Mouse (Mus musculus): ENCODE data around the gene Ppy. TPM values are rescaled to one million over a fixed set of nuclear protein-coding genes. Genes with fewer than 3 reads are reported as not detected.
A peak's percentile ranks its signal among the peaks of the same experiment; 100 is the strongest.

The Ppy gene
- polyA plus RNA-seq, 1 experiment from 2014 or later = not detected

DNA sequence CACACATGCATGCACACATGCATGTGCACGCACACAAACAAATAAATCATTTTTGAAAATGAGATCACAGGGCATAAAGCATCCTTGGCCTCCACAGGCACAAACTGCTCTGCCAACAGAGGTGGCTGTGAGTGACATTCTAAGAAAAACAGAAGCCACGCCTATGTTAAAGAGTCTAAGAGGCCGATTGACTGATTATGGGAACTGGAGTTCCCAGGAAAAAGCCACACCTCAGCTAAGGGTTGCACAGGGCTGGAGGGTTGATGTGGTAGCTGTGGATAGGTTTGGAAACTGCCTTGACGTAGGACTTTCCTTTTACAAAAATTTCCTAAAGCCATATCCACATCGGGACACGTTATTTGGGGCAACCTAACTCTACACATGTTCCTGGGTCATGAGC lies 16.3 kb upstream of the Ppy start:
- ATAC-seq (replicated peaks) = no peak
- H3K27me3 ChIP-seq (replicated peaks) = no peaks in the 10 kb centered on the region
- H3K4me2 ChIP-seq = no peak overlapping the region
- H3K9me3 ChIP-seq = no peaks in the 10 kb centered on the region
- 86% methylated on average over 6 of the region's 6 CpGs for WGBS
- H3K4me3 ChIP-seq = no peak overlapping the region
- no peaks in the 10 kb centered on the region for H3K4me1 ChIP-seq
- no peaks in the 10 kb centered on the region for H3K36me3 ChIP-seq (replicated peaks)
- no peak overlapping the region for H3K27ac ChIP-seq
- H3K9ac ChIP-seq = no peak overlapping the region

DNA sequence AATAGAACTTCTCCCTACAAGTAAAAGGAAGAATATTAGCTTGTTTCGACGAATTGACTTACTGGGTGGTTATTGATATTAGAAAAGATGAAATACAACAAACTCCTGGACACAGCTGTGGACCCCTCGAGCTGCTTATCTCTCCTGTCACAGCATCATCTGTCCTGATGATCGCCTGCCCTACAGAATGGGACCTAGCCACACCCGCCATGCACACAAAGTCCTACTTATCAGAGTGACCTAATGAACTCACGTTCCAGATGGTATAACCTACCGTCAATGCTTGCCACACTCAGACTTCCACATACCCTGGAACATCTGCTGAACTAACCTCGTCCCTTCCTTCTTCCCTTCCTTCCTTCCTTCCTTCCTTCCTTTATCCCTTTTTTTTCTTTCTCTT lies 15.1 kb upstream of the Ppy start:
- H3K9me3 ChIP-seq = no peaks in the 10 kb centered on the region
- no peak overlapping the region for H3K27ac ChIP-seq
- no peaks in the 10 kb centered on the region for H3K4me1 ChIP-seq
- 79% methylated on average over 8 of the region's 8 CpGs for WGBS
- no peak overlapping the region for H3K4me3 ChIP-seq
- H3K36me3 ChIP-seq (replicated peaks) = no peaks in the 10 kb centered on the region
- no peaks in the 10 kb centered on the region for H3K27me3 ChIP-seq (replicated peaks)
- H3K4me2 ChIP-seq = no peak overlapping the region
- no peak overlapping the region for H3K9ac ChIP-seq
- no peak for ATAC-seq (replicated peaks)

DNA sequence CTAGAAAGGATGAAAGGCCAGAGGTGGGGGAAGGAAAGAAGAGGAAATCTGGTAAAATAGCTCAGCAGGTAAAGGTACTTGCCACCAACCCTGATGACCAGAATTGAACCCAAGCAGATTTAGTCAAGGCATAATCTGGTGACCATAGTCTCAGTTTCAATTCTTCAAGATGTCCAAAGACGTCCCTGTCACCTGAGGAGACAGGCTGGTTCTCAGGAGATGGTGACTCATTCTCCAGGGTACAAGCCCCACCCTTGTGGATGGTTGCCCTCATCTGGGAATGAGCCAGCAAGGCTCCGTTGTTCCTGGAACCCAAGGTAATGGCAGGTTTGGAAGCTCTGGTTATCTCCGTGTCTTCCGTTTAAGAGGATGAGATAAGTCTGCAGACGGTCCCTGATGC lies 10.5 kb upstream of the Ppy start:
- WGBS = 88% methylated on average over 5 of the region's 5 CpGs

DNA sequence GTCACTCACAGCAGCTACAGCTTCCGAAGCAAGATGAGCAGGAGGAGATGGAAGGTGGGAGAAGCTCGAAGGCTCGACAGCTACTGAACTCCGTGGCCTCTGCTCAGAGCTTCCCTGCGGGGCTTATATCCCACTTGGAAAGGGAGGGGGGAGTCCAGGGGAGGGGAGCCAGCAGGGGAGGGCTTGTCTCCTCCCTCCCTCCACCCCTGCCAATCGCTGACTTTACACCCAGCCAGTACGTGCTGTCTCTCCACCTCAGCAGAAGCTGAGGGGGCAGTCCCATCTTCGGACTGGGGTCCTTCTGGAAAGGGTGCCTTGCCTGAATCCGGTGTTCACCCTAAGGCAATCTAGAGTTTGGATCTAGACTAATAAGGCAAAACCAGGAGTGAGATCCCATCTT lies 6.6 kb upstream of the Ppy start, which contains the start of gene Pyy:
Gene Pyy (minus strand): TSS at position 101 of the 400 bp plus-strand sequence.
- Histone ChIP-seq H3K36me3 (replicated peaks) (no peaks in the 10 kb centered on the region), H3K9me3 (no peaks in the 10 kb centered on the region), H3K27me3 (replicated peaks) (peaks cover 60% of the 10 kb centered on the region), H3K9ac (no peak within 1 kb of the TSS), H3K4me2 (peak within 1 kb of the TSS; percentile 13; the same call in 1 of the 2 replicates), H3K27ac (no peak within 1 kb of the TSS), H3K4me3 (no peak within 1 kb of the TSS), H3K4me1 (peaks cover 3% of the 10 kb centered on the region; the same call in 1 of the 2 replicates)
- ATAC-seq (replicated peaks) = no peak
- 14% methylated on average over 9 of the region's 9 CpGs for WGBS

More for the DNA sequence above, 10.5 kb upstream of the Ppy start:
- H3K4me3 ChIP-seq = no peak overlapping the region
- H3K27me3 ChIP-seq (replicated peaks) = peaks cover 28% of the 10 kb centered on the region
- ATAC-seq (replicated peaks) = no peak
- no peak overlapping the region for H3K9ac ChIP-seq
- no peaks in the 10 kb centered on the region for H3K9me3 ChIP-seq
- H3K36me3 ChIP-seq (replicated peaks) = no peaks in the 10 kb centered on the region
- H3K4me1 ChIP-seq = peaks cover 3% of the 10 kb centered on the region; the same call in 1 of the 2 replicates
- no peak overlapping the region for H3K4me2 ChIP-seq
- no peak overlapping the region for H3K27ac ChIP-seq

DNA sequence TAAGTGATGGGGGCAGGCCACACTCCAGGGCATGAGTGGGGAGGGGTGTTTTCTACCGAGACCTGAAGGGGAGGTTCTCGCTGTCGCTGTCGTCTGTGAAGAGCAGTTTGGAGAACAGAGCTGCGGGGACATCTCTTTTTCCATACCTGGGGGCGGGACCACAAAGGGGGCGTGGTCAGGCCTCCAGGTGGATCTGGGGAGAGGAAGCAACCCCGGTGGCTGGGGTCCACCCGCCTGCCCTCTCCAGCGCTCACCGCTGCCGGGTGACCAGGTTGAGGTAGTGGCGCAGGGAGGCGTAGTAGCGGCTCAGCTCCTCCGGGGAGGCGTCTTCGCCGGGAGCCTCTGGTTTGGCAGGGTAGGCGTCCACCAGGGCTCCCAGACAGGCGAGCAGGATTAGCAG lies 5.8 kb upstream of the Ppy start:
- WGBS = 3% methylated on average over 21 of the region's 21 CpGs
- H3K4me2 ChIP-seq = peak overlapping the region; percentile 13; the same call in 1 of the 2 replicates
- no peak overlapping the region for H3K9ac ChIP-seq
- no peaks in the 10 kb centered on the region for H3K36me3 ChIP-seq (replicated peaks)
- ATAC-seq (replicated peaks) = no peak
- H3K4me3 ChIP-seq = no peak overlapping the region
- peaks cover 64% of the 10 kb centered on the region for H3K27me3 ChIP-seq (replicated peaks)
- no peak overlapping the region for H3K27ac ChIP-seq
- no peaks in the 10 kb centered on the region for H3K9me3 ChIP-seq
- peaks cover 3% of the 10 kb centered on the region; the same call in 1 of the 2 replicates for H3K4me1 ChIP-seq

DNA sequence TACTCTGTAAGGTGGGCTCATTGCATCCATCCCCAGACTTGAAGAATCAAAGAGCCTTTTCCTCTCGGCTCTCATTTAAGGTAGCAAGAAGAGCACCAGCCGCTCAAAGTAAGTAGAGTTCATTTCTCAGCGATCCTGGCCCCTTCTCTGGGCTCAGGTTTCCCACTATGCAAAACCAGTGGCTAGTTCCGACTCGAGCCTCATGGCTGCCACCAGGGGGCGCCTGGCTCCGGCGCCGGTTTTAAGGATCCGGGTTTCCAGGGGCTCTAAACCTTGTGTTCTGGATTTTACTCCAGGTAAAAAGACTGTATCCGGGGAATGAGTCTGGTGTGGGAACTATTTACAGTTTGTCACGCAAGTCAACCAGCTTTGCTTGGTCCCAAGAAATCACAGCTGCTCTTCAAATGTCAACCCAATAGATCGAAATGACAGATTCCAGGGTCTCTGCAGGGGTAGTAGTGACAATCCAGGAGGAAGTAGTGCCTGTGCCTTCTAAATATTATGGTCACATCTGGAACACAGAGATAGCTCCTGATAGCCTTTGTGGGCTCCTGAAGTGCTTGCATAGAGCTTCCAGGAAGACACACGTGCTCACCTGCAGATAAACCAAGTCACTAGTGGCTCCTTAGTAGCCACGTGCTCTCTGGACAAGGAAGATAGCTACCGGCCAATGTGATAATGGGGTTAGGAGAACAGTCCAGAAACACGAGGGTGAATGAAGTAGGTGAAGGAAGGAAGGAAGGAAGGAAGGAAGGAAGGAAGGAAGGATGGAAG lies 1.6 kb upstream of the Ppy start:
- Histone ChIP-seq H3K27ac (no peak overlapping the region), H3K4me2 (no peak overlapping the region), H3K36me3 (replicated peaks) (no peaks in the 10 kb centered on the region), H3K9ac (no peak overlapping the region), H3K4me3 (no peak overlapping the region), H3K27me3 (replicated peaks) (peaks cover 57% of the 10 kb centered on the region), H3K9me3 (no peaks in the 10 kb centered on the region), H3K4me1 (peaks cover 3% of the 10 kb centered on the region; the same call in 1 of the 2 replicates)
- WGBS = 19% methylated on average over 17 of the region's 17 CpGs
- ATAC-seq (replicated peaks) = no peak

DNA sequence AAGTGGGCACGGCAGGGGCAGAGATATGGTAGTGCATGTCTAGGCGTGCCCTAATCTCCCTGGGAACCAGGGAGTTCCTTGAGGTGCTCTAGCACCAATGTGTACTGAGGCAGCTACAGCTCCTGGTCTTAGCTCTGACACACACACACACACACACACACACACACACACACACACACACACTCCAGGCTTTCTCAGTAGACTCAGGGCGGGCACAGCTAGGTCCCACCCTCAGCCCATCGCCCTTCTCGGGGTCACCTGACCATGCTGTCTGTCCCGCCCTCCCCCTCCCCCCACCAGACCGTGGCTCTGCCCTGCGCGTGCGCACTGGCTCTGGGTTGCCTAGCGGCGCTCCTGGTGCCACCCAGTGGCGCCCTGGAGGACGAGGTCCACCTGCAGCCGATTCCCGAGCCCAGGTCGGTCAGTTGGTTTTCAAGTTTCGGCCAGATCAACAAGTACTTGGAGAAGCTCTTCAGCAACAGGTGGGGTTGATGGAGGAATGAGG lies 4.2 kb downstream of the Ppy start:
- Histone ChIP-seq H3K4me3 (peak overlapping the region; percentile 26), H3K9ac (0 out of 2 replicates have a peak overlapping the region, but pooled peaks have one; percentile 19), H3K9me3 (no peaks in the 10 kb centered on the region), H3K27ac (no peak overlapping the region), H3K4me1 (peaks cover 13% of the 10 kb centered on the region), H3K27me3 (replicated peaks) (peaks cover 9% of the 10 kb centered on the region), H3K4me2 (peak overlapping the region; percentile 53), H3K36me3 (replicated peaks) (no peaks in the 10 kb centered on the region)
- ATAC-seq (replicated peaks) = peak; percentile 92
- 5% methylated on average over 18 of the region's 18 CpGs for WGBS

DNA sequence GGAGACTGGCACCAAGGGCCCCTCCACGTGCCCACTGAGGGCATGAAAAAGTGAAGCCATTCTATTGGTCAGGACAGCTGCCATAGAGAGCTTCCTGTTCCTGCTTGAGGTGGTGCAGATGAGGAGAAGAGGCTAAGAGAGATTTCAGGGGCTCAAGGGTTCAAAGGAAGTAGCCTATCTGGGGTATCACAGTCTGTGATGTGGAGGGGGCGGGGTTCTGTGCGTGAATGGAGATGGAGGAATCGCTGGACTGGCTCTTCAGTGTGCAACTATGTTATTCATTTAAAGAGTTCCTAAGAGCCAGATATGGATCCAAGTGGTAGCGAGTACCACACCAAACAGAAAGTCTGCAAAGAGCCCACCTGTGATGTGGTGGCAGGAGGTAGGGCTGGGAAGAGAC lies 4.7 kb downstream of the Ppy start:
- Histone ChIP-seq H3K9me3 (no peaks in the 10 kb centered on the region), H3K27me3 (replicated peaks) (peaks cover 4% of the 10 kb centered on the region), H3K27ac (no peak overlapping the region), H3K4me2 (peak overlapping the region; percentile 53), H3K4me1 (peaks cover 13% of the 10 kb centered on the region), H3K36me3 (replicated peaks) (no peaks in the 10 kb centered on the region), H3K9ac (no peak overlapping the region), H3K4me3 (no peak overlapping the region)
- WGBS = 74% methylated on average over 5 of the region's 5 CpGs
- no peak for ATAC-seq (replicated peaks)

DNA sequence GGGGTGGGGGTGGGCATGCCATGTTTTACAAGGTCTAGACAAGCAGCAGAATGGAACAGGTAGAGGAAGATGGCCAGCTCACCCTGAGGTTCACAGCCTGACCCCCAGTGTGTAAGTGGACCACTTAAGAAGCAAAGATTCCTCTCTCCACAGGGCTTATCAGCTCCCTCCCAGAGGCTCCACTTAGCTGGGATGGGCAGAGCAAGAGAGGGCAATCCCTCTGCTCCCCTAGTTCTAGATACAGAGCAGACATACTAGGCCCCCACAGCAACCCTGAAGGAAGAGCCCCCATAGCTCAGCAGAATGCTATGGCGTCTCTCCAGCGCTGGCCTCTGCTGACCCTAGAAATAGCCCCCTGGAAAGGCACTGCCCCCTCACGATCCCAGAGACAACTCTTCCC lies 5.4 kb downstream of the Ppy start:
- H3K36me3 ChIP-seq (replicated peaks) = no peaks in the 10 kb centered on the region

DNA sequence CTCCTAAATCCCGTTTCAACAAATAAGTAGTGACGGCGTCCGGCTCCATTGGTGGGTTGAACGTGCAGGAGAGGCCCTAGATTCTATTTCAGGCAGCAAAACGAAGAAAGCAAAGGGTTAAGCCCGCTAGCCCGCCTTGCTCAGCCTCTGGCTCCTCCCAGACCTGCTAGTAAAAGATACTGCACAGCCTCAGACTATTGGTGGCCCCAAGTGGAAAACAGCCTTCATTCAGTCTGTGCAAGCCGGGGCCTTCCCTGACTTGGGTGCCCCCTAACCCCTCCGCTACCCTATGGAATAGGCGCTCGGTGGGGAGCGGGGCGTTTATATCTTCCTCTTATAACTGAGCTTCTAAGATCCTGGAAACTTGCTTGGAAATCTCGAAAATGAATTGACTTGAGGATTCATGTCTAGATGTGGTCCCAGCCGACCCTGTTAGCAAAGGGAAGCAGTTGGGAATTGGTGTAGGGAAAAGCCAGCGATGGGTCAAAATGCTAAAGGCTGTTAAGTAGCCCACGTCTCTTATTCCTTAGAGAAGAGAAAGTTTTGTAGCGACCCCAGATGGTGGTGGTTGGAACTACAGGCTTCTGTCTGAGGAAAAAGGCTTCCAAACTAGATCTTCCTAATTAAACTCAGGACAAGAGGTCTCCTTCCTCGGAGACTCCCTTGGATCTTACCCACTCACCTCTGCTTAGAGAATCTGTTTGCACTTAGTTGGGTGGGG lies 11.9 kb downstream of the Ppy start:
- Histone ChIP-seq H3K27me3 (replicated peaks) (no peaks in the 10 kb centered on the region), H3K4me3 (peak overlapping the region; percentile 69), H3K4me2 (peak overlapping the region; percentile 91), H3K27ac (peak overlapping the region; percentile 99), H3K36me3 (replicated peaks) (no peaks in the 10 kb centered on the region), H3K9ac (peak overlapping the region; percentile 68), H3K9me3 (no peaks in the 10 kb centered on the region), H3K4me1 (peaks cover 33% of the 10 kb centered on the region)
- ATAC-seq (replicated peaks) = peak; percentile 50
- 1% methylated on average over 20 of the region's 20 CpGs for WGBS

More for the DNA sequence above, 5.4 kb downstream of the Ppy start:
- peaks cover 3% of the 10 kb centered on the region for H3K27me3 ChIP-seq (replicated peaks)
- H3K9me3 ChIP-seq = no peaks in the 10 kb centered on the region
- H3K4me3 ChIP-seq = no peak overlapping the region
- no peak for ATAC-seq (replicated peaks)
- H3K4me1 ChIP-seq = peaks cover 13% of the 10 kb centered on the region
- no peak overlapping the region for H3K9ac ChIP-seq
- no peak overlapping the region for H3K4me2 ChIP-seq
- WGBS = 74% methylated on average over 3 of the region's 3 CpGs
- H3K27ac ChIP-seq = no peak overlapping the region

DNA sequence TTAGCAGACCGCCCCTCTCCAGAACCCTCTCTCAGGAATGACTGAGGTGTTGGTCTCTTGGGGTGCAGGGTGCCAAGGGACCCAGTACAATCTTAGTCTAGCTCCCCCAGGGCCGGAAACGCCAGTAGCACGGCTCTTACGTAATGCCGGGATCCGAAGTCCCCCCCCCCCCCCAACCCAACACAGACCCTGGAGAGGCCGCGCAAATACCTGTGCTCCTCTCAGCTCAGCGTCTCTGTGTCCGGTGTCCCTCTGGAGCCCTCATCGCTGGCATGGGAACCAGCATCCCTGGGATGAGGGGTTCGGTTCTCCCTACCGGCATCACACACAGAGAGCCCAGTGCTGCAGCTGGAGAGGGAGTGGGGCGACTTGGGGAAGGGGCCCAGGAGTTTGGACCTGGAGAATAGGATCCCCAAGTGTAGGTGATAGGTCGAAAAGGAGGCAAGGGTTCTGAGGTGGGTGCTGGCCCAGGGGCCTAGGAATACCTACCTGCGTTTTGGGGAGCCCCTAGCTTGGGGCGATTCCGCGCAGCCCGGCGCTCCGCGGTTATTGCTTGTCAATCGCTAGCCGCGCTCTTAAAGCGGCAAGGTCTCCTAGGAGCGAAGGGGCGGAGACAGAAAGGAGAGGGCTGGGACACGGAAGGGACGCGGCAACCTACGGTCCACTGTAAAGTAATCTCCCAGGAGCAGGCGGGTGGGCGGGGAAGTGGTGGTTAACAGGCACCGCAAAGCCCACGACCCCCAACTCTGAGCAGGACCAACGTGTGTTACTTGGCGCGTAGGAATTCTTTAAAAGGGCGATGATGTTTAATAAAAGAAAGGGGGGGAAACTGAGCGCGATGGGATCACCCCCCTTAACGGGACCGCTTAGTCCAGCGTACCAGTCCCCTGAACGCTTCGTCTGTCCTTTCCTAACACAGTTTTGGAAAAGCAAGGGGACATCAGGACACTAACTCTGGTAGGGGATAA lies 12.9 kb downstream of the Ppy start, which contains the start of gene Mpp2:
Gene Mpp2 (minus strand): TSS at position 585 of the 968 bp plus-strand sequence.
- H3K27me3 ChIP-seq (replicated peaks) = no peaks in the 10 kb centered on the region
- no peaks in the 10 kb centered on the region for H3K9me3 ChIP-seq
- peak within 1 kb of the TSS; percentile 68 for H3K9ac ChIP-seq
- under 1% methylated on average over 46 of the region's 49 CpGs for WGBS
- peak within 1 kb of the TSS; percentile 69 for H3K4me3 ChIP-seq
- peak within 1 kb of the TSS; percentile 91 for H3K4me2 ChIP-seq
- peak; percentile 48 for ATAC-seq (replicated peaks)
- peak within 1 kb of the TSS; percentile 99 for H3K27ac ChIP-seq
- H3K4me1 ChIP-seq = peaks cover 36% of the 10 kb centered on the region
- no peaks in the 10 kb centered on the region for H3K36me3 ChIP-seq (replicated peaks)
